Mouse (Mus musculus) cerebellum, adult 8-10 months (tissue): Measurements from ENCODE around the gene Entpd7.

Source experiments
- DNase-seq: peaks from one replicate; pipeline ENCODE4 v3.0.0; 2022

Gene Entpd7

GRCm38 (mm10) chr19:43771499-43771969 lies 82.1 kb downstream of the Entpd7 start:
- no peak for DNase-seq

GRCm38 (mm10) chr19:43772311-43772710 lies 82.8 kb downstream of the Entpd7 start:
- no peak for DNase-seq

GRCm38 (mm10) chr19:43775433-43775832 lies 86.0 kb downstream of the Entpd7 start:
- no peak for DNase-seq

- DNase-seq = no peak
Observed at GRCm38 (mm10) chr19:43776561-43776960, 87.1 kb downstream of the Entpd7 start.

- no peak for DNase-seq
Observed at GRCm38 (mm10) chr19:43777308-43777707, 87.8 kb downstream of the Entpd7 start.

GRCm38 (mm10) chr19:43780391-43780790 lies 90.9 kb downstream of the Entpd7 start:
- no peak for DNase-seq

- DNase-seq = no peak
Observed at GRCm38 (mm10) chr19:43781980-43782379, 92.5 kb downstream of the Entpd7 start, which contains the start of gene Abcc2. Gene Abcc2, plus strand, starts transcription at chr19:43782192.
